Mouse (Mus musculus): ENCODE results near the gene Ogfr.

The Ogfr gene
- long read RNA-seq, experiment 1, transcript Ogfr-201 (7 exons, 2,449 nt): major isoform, 5 of 10 reads
- long read RNA-seq, experiment 1, partial matches to known transcripts: 4 of 10 reads
- long read RNA-seq, experiment 1, other reads (novel, unspliced or antisense): 1 of 10 reads
- long read RNA-seq, experiment 2, transcript Ogfr-201 (7 exons, 2,449 nt): major isoform, 11 of 15 reads
- long read RNA-seq, experiment 2, partial matches to known transcripts: 3 of 15 reads
- long read RNA-seq, experiment 2, other reads (novel, unspliced or antisense): 1 of 15 reads

DNA sequence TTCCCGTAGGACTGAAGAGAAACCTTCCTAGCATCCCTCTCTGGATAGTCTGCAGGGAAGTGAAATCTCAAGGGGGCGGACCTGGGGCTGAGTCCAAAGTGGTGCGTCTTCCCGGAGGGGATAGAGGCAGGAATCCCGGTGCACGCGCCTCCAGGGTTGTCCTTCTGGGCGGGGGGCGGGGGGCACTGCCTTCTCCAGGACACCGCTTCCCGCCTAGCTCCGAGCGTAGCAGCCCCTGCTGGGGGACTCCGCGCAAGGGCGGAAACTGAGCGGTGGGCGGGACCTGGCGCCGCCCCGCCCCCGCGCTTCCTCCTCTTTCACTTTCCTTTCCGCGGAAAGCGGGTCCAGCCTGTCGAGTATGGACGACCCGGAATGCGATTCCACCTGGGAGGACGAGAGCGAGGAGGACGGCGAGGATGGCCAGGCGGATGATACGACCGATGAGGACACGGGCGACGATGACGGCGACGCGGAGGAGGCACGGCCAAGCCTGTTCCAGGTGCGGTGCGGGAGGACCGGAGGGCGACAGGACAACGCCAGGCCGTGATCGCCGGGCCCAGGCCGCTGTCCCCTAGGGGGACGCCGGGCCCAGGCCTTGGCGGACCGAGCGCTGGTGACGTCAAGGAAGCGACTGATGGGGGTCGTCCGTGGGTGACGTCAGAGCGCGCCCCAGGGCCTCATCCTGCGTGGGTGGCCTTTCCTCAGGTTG is at the start of gene Ogfr:
TSS of gene Ogfr (plus strand) at position 123 of the 709 bp plus-strand sequence.
- intact Hi-C loops (cut with DNase I): no loop called here

- intact Hi-C loops (cut with DNase I): no loop called here
Measured at GRCm38 (mm10) chr2:180543675-180544074, 45.4 kb upstream of the Ogfr start.

DNA sequence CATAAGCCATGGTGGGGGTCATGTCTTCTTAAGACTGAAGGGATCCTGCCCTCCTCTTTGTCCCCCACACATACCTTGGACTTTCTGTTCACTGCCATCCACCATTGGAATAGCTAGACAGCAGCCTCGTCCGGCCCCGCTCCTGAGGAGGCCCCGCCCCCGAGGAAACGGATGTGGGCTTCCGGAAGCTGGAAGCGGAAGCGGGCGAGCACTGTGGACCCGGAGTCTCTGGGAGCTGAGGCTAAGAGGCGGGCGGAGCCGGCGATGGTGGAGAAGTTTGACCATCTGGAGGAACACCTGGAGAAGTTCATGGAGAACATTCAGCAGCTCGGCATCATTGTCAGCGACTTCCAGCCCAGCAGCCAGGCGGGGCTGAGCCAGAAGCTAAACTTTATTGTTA is 44.0 kb upstream of the Ogfr start:
- intact Hi-C loops (cut with DNase I): no loop called here

DNA sequence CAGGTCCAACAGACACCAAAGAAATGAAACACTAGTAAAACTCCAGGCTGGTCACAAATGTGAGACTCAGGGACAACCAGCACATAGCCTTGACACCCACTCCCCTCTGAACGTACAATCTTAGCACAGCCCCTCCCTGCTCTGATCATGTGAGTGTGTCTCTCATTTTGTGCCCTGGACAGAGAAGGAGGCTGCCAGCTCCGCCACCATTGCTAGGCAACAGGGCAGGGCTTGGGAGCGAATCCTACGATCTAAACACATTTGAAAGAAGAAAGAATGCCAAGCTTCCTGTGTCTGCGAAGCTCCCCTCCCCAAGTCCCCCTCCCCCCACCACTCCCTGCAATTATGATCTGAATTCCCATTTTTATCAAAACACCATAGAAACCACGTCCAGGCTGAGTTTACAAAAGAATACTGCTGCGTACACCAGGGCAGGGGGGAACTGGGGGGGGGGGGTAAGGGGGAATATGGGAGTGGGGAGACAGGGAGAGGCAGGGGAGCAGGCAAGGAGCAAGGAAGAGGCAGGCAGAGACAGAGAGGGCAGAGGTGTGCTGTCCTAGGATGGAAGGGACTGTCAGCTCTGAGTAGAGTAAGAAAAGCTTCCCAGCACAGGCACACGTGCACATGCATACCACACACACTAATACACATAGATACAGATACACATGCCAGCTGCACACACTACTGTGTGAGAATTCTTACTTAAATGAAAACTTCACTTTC is 41.5 kb upstream of the Ogfr start:
- intact Hi-C loops (cut with DNase I): no loop called here

DNA sequence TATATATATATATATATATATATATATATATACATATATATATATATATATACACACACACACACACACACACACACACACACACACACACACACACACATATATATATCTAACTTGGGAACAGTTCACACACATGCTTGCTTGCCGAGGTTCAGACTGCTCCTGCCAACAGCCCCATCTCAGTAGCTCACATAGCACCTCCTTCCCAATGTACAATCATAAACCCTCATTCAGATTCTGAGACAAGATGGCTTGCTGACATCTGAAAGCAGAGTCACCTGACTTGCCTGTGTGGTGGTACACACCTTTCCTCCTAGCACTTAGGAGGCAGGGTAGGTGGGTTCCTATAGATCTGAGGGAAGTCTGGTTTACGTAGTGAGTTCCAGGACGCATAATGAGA is 36.7 kb upstream of the Ogfr start:
- intact Hi-C loops (cut with DNase I): no loop called here

DNA sequence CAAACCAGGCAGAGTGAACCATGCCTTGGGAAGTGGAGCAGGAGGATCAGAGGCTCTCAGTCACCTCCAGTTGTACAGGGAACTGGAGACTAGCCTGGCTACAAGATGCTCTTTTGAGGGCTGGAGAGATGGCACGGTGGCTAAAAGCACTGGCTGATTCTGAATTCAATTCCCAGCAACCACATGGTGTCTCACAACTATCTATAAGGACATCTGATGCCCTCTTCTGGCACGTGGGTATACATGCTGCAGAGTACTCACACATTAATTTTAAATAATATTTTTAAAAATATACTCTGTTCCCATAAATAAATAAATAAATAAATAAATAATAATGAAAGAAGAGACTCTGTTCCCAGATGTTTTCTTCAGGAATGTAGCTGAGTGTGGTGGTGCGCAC is 33.8 kb upstream of the Ogfr start:
- intact Hi-C loops (cut with DNase I): no loop called here

DNA sequence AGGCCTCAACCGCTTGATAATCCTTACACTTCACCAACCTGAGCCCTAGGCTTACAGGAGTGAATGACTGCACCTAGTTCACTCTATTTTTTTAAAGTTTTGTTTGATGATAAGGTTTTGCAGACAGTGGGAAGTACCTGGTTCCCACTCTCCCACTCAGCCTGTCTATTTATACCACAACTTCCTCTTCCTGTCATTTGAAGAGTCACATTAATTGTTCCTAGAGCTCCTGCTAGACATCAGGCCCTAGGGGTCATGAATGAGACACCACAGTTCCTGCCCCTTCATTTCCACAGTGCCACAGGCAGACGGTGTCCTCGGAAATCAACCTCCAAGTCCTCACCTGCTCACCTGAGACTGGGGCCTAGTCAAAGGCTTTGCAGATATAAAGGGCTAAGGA is 32.6 kb upstream of the Ogfr start:
- intact Hi-C loops (cut with DNase I): no loop called here

- intact Hi-C loops (cut with DNase I): no loop called here
Measured at GRCm38 (mm10) chr2:180560245-180560644, 28.8 kb upstream of the Ogfr start.

- intact Hi-C loops (cut with DNase I): no loop called here
Measured at GRCm38 (mm10) chr2:180562146-180562545, 26.9 kb upstream of the Ogfr start.

DNA sequence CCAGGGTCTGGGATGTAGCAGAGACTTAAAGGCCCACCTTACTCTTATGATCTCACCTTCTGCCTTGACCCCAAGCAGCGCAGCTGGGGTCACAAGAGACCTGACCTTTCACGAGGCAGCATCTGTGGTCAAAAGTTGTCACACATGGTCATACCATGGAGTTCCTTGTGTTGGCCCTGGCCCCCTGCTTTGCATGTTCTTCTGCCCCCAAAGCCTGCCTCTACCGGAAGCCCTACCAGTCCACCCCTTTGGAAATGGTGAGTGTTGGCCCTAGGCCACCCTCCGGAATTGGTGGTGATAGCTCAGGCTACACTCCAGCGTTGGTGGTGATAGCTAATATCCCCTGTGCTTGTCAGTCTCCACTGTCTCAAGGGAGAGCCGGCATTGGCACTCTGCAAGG is 25.7 kb upstream of the Ogfr start:
- intact Hi-C loops (cut with DNase I): no loop called here

DNA sequence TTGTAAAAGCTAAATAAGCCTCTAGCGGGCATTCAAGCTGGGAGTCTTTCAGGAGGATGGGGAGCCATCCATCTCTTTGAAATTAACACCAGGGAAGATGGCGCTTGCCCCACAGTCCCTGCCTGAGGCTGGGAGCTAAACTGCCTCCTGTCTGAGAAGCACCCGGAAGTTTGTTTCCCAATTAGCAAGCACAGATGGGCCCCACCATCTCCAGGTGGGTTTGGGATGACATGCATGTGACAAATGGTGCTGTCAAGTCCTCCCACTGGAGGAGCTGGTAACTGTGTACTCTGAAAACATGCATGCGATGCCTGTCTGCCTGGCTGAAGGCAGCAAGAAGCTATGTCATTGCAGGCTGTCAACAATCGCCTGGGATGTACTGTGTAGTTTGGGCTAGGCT is 25.2 kb upstream of the Ogfr start:
- intact Hi-C loops (cut with DNase I): no loop called here

DNA sequence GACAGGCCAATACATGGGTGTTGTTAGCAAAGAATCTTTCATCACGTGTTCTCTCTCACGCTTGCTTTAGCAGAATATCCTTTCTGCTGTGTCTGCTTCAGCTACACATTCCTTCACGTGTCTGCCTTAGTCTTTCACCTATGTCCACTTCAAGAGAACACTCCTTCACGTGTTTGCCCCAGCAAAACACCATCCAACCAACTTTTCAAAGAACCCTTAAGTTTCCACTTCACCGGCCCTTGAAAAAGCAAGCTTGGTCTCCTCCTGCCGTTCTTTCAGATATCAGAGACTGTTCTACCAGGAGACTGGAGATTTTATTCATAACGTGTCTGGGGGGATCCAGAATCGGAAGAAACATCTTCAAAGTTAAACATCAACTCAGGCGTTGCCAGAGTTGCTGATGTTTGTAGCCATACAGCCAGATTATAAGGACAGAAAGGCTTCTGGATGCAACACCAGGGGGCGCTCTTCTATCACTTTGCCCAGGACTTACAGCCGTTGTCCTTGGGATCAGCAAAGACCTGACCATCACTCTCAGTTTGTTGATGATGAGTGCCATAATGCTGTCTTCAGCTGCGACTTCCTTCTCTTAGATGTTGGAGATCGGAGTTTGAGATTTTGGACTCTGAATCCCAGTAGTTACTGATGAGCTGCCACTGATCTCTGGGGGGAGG is 22.7 kb upstream of the Ogfr start:
- intact Hi-C loops (cut with DNase I): no loop called here

- intact Hi-C loops (cut with DNase I): no loop called here
Measured at GRCm38 (mm10) chr2:180569028-180569643, 19.9 kb upstream of the Ogfr start.

GRCm38 (mm10) chr2:180576482-180576881 is 12.6 kb upstream of the Ogfr start:
- intact Hi-C loops (cut with DNase I): loop anchor here (5.0 kb wide), 2 partner anchors 104 to 224 kb away; no protein-coding TSS in a partner anchor

DNA sequence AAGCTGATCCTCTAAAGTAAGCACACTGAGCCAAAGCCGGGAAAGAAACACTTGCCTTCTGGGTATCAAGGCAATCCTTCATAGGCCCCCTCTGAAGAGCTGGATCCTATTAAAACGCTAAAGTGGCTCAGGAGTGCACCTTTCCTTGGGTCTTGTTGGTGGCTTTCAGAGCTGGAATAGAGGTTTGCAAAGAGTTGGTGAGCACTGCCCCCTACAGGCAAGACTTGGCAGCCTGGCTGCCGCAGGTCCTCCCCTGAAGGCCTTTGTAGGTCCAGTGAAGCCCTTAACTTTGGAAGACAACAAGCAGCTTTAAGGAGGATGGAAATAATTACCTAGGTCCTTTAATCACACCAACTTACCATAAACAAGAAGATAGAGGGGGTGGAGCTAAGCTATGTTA is 10.4 kb upstream of the Ogfr start:
- intact Hi-C loops (cut with DNase I): loop anchor here (5.0 kb wide), 2 partner anchors 106 to 226 kb away; no protein-coding TSS in a partner anchor

DNA sequence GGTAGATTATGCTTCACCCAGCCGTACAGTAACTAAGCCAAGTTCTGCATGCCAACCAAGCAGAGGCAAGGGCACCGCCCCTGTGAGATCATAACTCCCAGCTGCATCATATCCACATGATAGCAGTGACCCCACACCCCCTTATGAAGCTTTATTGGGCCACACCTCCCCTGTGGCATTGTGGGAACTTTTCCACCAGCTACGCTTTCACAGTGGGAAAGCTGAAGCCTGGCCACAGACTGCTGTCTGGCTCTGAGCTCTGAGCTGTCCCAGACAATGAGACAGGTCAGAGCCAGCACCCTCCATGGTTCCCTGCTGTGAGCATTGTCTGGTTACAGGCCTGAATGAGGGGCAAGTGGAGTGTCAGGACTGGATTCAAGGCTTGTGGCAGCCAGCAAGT is 8.0 kb upstream of the Ogfr start, which contains the start of gene Mrgbp:
TSS of gene Mrgbp (plus strand) at position 303 of the 400 bp plus-strand sequence.
- intact Hi-C loops (cut with DNase I): loop anchor here (5.0 kb wide), 1 partner anchor 166 kb away; no protein-coding TSS in a partner anchor

DNA sequence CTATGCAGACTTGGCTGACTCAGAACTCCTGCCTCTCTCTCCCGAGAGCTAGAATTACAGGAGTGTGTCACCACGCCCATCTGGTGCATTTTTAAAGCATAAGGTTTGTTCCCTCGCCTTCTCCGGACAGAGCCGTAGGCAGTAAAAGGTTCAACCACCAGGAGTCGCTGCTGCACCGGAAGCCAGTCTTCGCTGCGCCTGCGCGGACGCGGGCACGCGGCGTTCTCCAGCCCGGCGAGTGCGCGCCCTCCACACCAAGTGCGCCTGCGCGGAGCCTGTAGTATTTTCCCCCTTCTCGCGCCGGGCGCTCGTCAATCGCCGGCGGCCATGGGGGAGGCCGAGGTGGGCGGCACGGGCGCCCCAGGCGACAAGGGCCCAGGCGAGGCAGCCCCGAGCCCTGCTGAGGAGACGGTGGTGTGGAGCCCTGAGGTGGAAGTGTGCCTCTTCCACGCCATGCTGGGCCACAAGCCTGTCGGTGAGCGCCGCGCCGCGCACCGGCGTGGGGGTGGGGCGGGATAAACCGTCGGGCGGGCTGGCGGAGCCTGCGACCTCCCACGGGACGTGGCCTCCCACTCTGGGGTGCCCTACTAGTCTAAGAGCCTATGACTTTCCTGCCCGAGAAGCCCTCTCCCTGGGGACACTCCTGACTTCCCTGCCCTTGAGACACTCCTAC is 6.4 kb upstream of the Ogfr start:
- intact Hi-C loops (cut with DNase I): loop anchor here (5.0 kb wide), 1 partner anchor 165 kb away; no protein-coding TSS in a partner anchor

- intact Hi-C loops (cut with DNase I): loop anchor here (5.0 kb wide), 1 partner anchor 164 kb away; no protein-coding TSS in a partner anchor
Measured at GRCm38 (mm10) chr2:180583154-180583507, 5.9 kb upstream of the Ogfr start.

GRCm38 (mm10) chr2:180588736-180589122 is 316 bp upstream of the Ogfr start:
- intact Hi-C loops (cut with DNase I): no loop called here

- intact Hi-C loops (cut with DNase I): no loop called here
Measured at GRCm38 (mm10) chr2:180597490-180597889, 8.4 kb downstream of the Ogfr start, which contains the start of gene Col9a3. Gene Col9a3, plus strand, starts transcription at chr2:180597790.
